Mouse (Mus musculus): Measurements from ENCODE around the gene Cux2. TPM values are rescaled to one million over a fixed set of nuclear protein-coding genes. Genes with fewer than 3 reads are reported as not detected.

The Cux2 gene
- polyA plus RNA-seq, 1 experiment from 2014 or later = 12.0 TPM

GRCm38 (mm10) chr5:122079796-122080195 is 29.9 kb upstream of the Cux2 start:
- no peak for DNase-seq (ENCODE audit: low spot score)
- no peak overlapping the region for H3K27ac ChIP-seq
- no peaks in the 10 kb centered on the region for H3K36me3 ChIP-seq
- no peak overlapping the region for H3K4me3 ChIP-seq
- peaks cover 3% of the 10 kb centered on the region; the same call in 1 of the 2 replicates for H3K9me3 ChIP-seq
- 82% methylated on average over 7 of the region's 7 CpGs for WGBS
- no peaks in the 10 kb centered on the region for H3K27me3 ChIP-seq (ENCODE audit: insufficient read depth, poor library complexity, severe bottlenecking)
- H3K4me1 ChIP-seq (replicated peaks) = no peaks in the 10 kb centered on the region

GRCm38 (mm10) chr5:122077244-122077643 is 27.3 kb upstream of the Cux2 start:
- H3K4me3 ChIP-seq = no peak overlapping the region
- H3K27ac ChIP-seq = no peak overlapping the region
- no peak for DNase-seq (ENCODE audit: low spot score)
- WGBS = 84% methylated on average over 4 of the region's 4 CpGs
- no peaks in the 10 kb centered on the region for H3K36me3 ChIP-seq
- H3K9me3 ChIP-seq = peaks cover 3% of the 10 kb centered on the region; the same call in 1 of the 2 replicates
- H3K27me3 ChIP-seq (ENCODE audit: insufficient read depth, poor library complexity, severe bottlenecking) = no peaks in the 10 kb centered on the region
- no peaks in the 10 kb centered on the region for H3K4me1 ChIP-seq (replicated peaks)

- DNase-seq (ENCODE audit: low spot score) = no peak
- Histone ChIP-seq H3K4me3 (no peak overlapping the region), H3K4me1 (replicated peaks) (0 out of 2 replicates have a peak, but pooled peaks cover 4% of the 10 kb centered on the region), H3K9me3 (peaks cover 3% of the 10 kb centered on the region; the same call in 1 of the 2 replicates), H3K27ac (no peak overlapping the region), H3K36me3 (no peaks in the 10 kb centered on the region), H3K27me3 (ENCODE audit: insufficient read depth, poor library complexity, severe bottlenecking) (no peaks in the 10 kb centered on the region)
- 53% methylated on average over 3 of the region's 3 CpGs for WGBS
These were observed 25.8 kb upstream of the Cux2 start for GRCm38 (mm10) chr5:122075736-122076135.

GRCm38 (mm10) chr5:122071997-122072396 is 22.1 kb upstream of the Cux2 start:
- H3K27ac ChIP-seq = no peak overlapping the region
- no peaks in the 10 kb centered on the region for H3K27me3 ChIP-seq (ENCODE audit: insufficient read depth, poor library complexity, severe bottlenecking)
- DNase-seq (ENCODE audit: low spot score) = no peak
- H3K4me1 ChIP-seq (replicated peaks) = 0 out of 2 replicates have a peak, but pooled peaks cover 4% of the 10 kb centered on the region
- H3K36me3 ChIP-seq = no peaks in the 10 kb centered on the region
- WGBS = 77% methylated on average over 4 of the region's 4 CpGs
- no peaks in the 10 kb centered on the region for H3K9me3 ChIP-seq
- H3K4me3 ChIP-seq = no peak overlapping the region

DNA sequence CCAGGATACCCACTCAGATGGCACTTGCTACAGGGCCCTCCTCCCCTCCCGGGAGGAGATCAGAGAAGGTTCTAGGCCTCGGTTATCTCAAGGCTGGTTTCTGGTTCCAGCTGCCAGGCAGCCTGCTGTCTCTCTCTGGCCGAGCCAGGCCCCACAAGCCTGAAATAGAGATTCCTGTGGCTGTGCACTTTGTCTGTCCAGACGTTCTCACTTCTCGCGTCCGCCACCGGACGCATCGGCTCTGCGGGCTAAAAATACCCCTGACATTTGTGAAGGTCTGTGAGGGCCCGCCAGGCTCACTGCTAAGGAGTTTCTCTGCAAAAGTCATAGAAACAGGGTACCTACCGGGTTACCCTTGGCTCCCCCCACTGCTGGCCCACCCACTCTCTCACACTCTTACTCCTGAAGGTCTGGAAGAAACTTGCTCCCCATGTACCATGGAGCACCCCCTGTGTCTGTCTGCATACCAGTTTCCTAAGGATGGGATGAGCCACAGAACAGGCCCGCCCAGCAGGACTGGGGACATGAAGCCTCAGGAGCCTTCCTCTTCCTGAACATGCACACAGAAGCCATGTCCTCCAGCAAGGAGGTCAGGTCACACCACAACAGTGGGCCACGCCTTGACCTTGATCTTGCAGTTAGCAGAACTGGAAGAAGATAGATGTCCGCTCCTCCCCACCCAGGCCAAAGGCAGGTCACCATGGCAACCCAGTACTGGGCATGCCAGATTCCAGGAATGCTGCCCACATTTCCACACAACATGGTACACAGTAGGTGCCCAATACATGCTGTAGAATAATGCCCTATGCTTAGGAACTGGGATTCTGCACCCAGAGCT is 21.3 kb upstream of the Cux2 start:
- Histone ChIP-seq H3K4me3 (no peak overlapping the region), H3K27ac (no peak overlapping the region), H3K36me3 (no peaks in the 10 kb centered on the region), H3K9me3 (no peaks in the 10 kb centered on the region), H3K27me3 (ENCODE audit: insufficient read depth, poor library complexity, severe bottlenecking) (no peaks in the 10 kb centered on the region), H3K4me1 (replicated peaks) (0 out of 2 replicates have a peak, but pooled peaks cover 4% of the 10 kb centered on the region)
- 88% methylated on average over 16 of the region's 16 CpGs for WGBS
- DNase-seq (ENCODE audit: low spot score) = no peak

- 0 out of 2 replicates have a peak, but pooled peaks cover 4% of the 10 kb centered on the region for H3K4me1 ChIP-seq (replicated peaks)
- no peaks in the 10 kb centered on the region for H3K9me3 ChIP-seq
- 77% methylated on average over 13 of the region's 13 CpGs for WGBS
- no peak overlapping the region for H3K27ac ChIP-seq
- DNase-seq (ENCODE audit: low spot score) = no peak
- peaks cover 8% of the 10 kb centered on the region; the same call in 1 of the 2 replicates for H3K27me3 ChIP-seq (ENCODE audit: insufficient read depth, poor library complexity, severe bottlenecking)
- no peak overlapping the region for H3K4me3 ChIP-seq
- no peaks in the 10 kb centered on the region for H3K36me3 ChIP-seq
These were observed 18.7 kb upstream of the Cux2 start for GRCm38 (mm10) chr5:122068563-122068962.

DNA sequence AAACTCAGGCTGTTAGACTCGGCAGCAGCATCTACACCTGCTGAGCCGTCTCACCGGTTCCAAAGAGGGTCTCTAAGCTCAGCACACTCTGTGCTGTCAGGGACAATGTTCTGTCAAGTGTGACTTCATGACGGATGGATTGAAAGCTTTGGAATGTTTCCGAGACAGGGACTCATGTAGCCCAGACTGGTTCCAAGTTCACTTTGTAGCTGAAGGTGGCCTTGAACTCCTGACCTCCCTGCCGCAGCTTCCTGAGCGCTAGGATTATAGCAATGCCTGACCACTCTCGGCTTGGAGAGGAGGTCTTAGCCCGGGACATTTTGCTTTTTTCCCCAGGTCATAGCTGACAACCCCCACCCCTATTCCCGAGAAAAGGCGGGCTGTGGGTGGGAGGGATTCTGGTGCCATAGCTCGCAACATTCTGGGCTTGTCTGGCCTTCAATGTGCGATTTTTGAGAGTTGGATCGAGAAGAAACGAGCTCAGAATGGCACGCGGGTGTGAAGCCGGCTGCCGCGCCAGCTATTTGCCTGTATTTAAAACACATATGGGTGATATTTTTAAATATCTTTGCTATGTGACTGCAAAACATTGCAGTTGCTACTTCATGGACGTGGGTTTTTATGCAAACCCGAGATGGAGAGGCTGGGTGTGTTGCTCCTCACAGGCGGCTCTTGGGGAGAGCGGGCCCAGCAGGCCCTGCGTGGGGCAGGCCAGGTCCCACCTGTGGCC is 13.5 kb upstream of the Cux2 start:
- peaks cover 31% of the 10 kb centered on the region for H3K4me1 ChIP-seq (replicated peaks)
- no peaks in the 10 kb centered on the region for H3K36me3 ChIP-seq
- WGBS = 78% methylated on average over 25 of the region's 25 CpGs
- no peak for DNase-seq (ENCODE audit: low spot score)
- peaks cover 19% of the 10 kb centered on the region for H3K27me3 ChIP-seq (ENCODE audit: insufficient read depth, poor library complexity, severe bottlenecking)
- H3K27ac ChIP-seq = no peak overlapping the region
- H3K9me3 ChIP-seq = no peaks in the 10 kb centered on the region
- H3K4me3 ChIP-seq = no peak overlapping the region

GRCm38 (mm10) chr5:122062479-122062878 is 12.6 kb upstream of the Cux2 start:
- no peak for DNase-seq (ENCODE audit: low spot score)
- H3K4me3 ChIP-seq = no peak overlapping the region
- H3K27me3 ChIP-seq (ENCODE audit: insufficient read depth, poor library complexity, severe bottlenecking) = peaks cover 19% of the 10 kb centered on the region
- H3K9me3 ChIP-seq = peaks cover 4% of the 10 kb centered on the region
- 40% methylated on average over 12 of the region's 12 CpGs for WGBS
- no peak overlapping the region for H3K27ac ChIP-seq
- H3K4me1 ChIP-seq (replicated peaks) = peaks cover 31% of the 10 kb centered on the region
- H3K36me3 ChIP-seq = no peaks in the 10 kb centered on the region

DNA sequence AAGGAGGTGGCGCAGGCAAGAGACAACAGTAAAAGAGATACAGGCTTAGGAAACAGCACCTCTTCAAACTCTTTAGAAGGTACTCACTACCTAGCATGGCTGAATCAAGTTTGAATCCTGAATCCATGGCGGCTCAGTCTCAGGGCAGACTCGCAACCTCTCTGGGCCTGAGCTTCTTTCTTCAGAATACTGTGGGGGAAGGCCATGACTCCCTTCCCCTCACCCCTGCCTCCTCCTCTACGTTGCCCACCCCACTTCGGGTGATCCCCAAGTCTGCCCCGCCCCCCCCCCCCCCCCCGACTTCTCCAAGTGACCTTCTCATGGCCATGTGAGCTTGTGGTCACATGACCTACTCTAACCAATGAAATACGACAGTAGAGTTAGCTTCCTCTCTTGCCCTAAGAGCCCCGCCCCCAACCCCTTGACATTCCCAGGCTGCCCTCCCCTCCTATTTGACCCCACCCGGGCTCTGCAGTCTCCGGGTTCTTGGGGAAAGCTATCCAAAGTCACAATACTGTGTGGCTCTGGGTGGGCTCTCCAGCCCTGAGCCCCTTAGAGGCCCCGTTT is 10.9 kb upstream of the Cux2 start:
- peak overlapping the region; percentile 39 for H3K4me3 ChIP-seq
- H3K27me3 ChIP-seq (ENCODE audit: insufficient read depth, poor library complexity, severe bottlenecking) = peaks cover 19% of the 10 kb centered on the region
- no peaks in the 10 kb centered on the region for H3K36me3 ChIP-seq
- peaks cover 31% of the 10 kb centered on the region for H3K4me1 ChIP-seq (replicated peaks)
- H3K9me3 ChIP-seq = peaks cover 9% of the 10 kb centered on the region
- 17% methylated on average over 12 of the region's 12 CpGs for WGBS
- DNase-seq (ENCODE audit: low spot score) = peak; percentile 61
- peak overlapping the region; percentile 81 for H3K27ac ChIP-seq

DNA sequence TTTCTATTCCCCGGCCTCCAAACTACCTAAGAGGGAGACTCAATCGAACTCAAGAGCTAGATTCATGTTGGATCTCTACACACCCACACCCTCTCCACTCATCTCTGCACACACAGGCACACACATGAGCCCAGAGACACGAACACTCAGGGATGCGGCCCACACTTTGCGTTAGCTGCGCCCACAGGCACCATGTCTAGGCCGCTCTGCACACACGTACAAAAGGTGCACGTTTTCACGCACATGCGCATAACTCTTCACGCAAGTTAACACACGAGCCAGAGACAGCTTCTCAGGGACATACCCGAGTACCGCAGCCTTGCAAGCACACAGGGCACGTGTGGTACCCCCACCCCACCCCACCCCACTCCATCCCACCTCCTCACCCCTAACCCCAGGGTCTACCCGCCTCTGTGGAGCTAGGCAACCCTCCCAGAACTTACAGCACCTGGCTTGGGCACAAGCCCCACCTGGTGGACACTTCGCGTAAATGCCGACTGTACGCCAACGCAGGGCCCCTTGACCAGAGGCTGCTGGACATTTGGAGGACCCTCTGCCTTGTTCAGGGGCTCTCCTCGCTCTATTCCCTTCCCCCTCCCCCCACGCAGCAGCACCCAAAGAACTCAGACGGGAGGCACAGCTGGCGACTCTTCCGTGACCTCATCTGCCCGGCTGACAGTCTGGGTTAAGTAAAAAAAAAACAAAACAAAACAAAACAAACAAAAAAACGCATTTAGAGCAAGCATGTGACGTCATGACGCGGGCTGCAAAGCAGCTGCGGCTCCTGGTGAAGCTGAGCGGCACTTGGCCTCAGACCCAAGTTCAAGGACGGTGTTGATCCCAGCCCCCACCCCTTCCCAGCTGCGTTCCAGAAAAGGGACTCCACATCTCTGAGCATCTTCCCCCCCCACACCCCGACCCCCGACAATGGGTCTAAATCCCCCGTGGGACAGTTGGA is 9.4 kb upstream of the Cux2 start:
- 28% methylated on average over 39 of the region's 39 CpGs for WGBS
- 0 out of 2 replicates have a peak overlapping the region, but pooled peaks have one; percentile 59 for H3K27ac ChIP-seq
- H3K27me3 ChIP-seq (ENCODE audit: insufficient read depth, poor library complexity, severe bottlenecking) = peaks cover 17% of the 10 kb centered on the region
- H3K4me1 ChIP-seq (replicated peaks) = peaks cover 36% of the 10 kb centered on the region
- no peaks in the 10 kb centered on the region for H3K36me3 ChIP-seq
- DNase-seq (ENCODE audit: low spot score) = peak; percentile 84
- H3K9me3 ChIP-seq = peaks cover 9% of the 10 kb centered on the region
- peak overlapping the region; percentile 38 for H3K4me3 ChIP-seq

GRCm38 (mm10) chr5:122057622-122058021 is 7.7 kb upstream of the Cux2 start:
- peaks cover 25% of the 10 kb centered on the region for H3K27me3 ChIP-seq (ENCODE audit: insufficient read depth, poor library complexity, severe bottlenecking)
- no peaks in the 10 kb centered on the region for H3K36me3 ChIP-seq
- no peak for DNase-seq (ENCODE audit: low spot score)
- H3K4me1 ChIP-seq (replicated peaks) = peaks cover 49% of the 10 kb centered on the region
- H3K9me3 ChIP-seq = peaks cover 9% of the 10 kb centered on the region
- H3K4me3 ChIP-seq = no peak overlapping the region
- WGBS = 69% methylated on average over 6 of the region's 6 CpGs
- H3K27ac ChIP-seq = no peak overlapping the region

GRCm38 (mm10) chr5:122056557-122056956 is 6.7 kb upstream of the Cux2 start:
- DNase-seq (ENCODE audit: low spot score) = no peak
- peaks cover 44% of the 10 kb centered on the region for H3K4me1 ChIP-seq (replicated peaks)
- peaks cover 9% of the 10 kb centered on the region for H3K9me3 ChIP-seq
- peaks cover 26% of the 10 kb centered on the region for H3K27me3 ChIP-seq (ENCODE audit: insufficient read depth, poor library complexity, severe bottlenecking)
- no peak overlapping the region for H3K27ac ChIP-seq
- H3K4me3 ChIP-seq = no peak overlapping the region
- H3K36me3 ChIP-seq = no peaks in the 10 kb centered on the region
- WGBS = 86% methylated on average over 8 of the region's 8 CpGs
